Mouse (Mus musculus): ENCODE results near the gene Mob2.

The Mob2 gene

DNA sequence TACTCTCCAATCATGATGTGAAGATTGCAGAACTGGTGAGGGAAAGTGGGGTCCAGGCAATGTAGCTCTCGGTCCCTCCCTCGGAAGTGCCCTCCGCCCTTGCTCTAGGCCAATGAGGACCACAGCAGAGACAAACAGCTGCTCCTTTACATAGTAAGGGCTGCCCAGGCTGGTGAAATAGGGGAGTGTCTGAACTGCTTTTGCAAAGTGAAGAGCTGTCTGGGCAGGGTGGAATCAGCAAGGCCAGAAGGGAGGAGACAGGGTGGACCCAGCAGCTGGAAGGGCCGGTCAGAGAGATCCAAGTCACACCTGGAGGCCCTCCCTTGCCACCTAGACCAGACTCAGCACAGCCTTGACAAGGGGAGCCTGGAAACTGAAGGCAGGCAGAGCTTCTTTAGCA, 34.9 kb downstream of the Mob2 start:
- DNase-seq (ENCODE audit: low read depth, low spot score): peak; percentile 36

DNA sequence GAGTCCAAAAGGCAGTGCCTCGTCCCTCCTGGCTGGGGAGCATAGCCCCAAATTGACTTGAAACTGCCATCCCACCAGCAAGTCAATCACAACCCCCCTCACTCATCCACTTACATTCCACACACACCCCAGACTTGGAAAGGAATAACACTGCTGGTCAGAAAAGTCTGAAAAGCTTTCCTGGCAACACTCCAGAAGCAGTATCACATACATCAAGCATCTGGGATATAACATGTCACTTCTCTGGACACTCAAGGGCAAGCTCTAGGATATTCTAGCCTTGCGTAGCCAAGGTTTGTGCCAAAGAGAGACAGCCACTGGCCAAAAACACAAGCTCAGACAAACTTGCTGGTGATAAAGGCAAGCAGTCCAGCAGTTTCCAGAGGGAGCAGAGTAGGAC, 35.7 kb downstream of the Mob2 start:
- DNase-seq (ENCODE audit: low read depth, low spot score): no peak

- no peak for DNase-seq (ENCODE audit: low read depth, low spot score)
Measured at GRCm38 (mm10) chr7:142020827-142021226, 40.0 kb downstream of the Mob2 start.

DNA sequence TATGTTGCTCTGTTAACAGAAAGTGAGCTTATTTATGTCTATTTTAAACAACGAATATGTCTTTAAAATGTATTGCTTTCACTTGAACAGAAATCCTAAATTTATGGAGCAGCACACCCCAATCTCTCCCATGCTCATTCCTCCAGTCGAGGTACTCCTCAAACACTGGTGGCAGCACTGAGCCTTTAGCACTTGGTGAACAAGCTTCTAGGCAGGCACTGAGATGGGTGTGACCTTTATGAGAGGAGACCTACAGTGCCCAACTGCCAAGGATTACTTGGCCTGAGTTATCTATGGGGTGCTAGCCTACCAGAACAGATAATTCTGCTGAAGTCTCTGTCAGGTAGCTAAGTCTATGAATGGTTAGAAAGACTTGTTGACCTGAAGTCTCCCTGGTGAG, 41.2 kb downstream of the Mob2 start:
- DNase-seq (ENCODE audit: low read depth, low spot score): peak; percentile 36

DNA sequence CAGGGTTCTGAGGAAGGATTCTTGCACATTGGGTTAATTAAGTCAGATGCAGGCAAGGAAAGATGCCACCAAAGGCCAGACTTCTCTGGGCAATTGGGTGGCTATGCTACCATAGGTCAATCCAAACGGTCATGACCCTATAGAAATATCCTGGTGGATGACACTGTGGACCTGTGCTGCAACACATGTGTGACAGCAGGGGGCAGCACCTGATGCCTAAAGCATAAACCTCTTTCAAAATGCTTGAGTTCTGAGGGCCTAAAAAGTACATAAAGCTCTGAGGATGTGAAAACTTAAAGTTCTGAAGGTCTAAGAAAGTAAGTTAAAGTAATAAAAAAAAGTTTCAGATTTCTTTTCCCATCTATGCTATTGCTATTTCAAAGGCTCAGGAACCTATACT, 44.3 kb downstream of the Mob2 start:
- no peak for DNase-seq (ENCODE audit: low read depth, low spot score)

- no peak for DNase-seq (ENCODE audit: low read depth, low spot score)
Measured at GRCm38 (mm10) chr7:142001597-142002340, 59.1 kb downstream of the Mob2 start.

DNA sequence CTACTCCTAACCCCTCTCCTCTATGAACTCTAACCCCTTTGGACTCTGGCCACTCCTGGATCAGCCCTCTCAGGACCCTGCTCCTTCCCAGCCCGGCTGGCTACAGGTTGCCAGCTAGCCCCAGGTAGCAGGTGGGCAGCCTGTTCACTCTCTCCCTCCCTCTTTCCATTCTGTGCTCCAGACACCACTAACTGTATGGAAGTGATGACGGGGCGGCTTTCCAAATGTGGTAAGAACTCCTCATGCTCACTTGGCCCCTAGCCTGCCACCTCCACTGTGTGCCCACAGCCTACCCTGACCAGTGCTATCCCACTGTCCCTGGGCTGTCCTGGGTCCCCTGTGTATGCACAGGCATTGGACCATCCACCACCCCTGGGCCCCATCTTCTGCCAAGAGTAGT, 60.2 kb downstream of the Mob2 start:
- no peak for DNase-seq (ENCODE audit: low read depth, low spot score)

DNA sequence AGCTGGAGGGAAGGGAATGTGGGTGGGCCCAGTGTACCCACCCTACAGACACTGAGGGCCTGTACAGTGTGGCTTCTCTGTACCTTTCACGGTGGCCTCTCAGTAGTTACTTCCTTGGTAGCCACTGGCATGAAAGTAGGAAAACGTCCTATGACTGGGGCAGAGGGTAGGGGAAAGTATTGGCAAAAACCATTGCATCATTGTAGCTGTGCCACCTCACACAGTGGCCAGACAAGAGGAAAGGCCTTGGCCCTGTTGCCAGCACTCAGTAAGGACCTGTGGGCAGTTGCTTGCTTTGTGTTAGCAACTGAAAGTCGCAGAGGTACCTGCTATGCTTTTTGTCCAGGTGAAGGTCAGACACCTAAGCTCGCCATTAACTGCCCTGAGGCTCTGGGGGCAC, 66.7 kb downstream of the Mob2 start:
- no peak for DNase-seq (ENCODE audit: low read depth, low spot score)

GRCm38 (mm10) chr7:141991183-141991582, 69.7 kb downstream of the Mob2 start:
- DNase-seq (ENCODE audit: low read depth, low spot score): no peak

DNA sequence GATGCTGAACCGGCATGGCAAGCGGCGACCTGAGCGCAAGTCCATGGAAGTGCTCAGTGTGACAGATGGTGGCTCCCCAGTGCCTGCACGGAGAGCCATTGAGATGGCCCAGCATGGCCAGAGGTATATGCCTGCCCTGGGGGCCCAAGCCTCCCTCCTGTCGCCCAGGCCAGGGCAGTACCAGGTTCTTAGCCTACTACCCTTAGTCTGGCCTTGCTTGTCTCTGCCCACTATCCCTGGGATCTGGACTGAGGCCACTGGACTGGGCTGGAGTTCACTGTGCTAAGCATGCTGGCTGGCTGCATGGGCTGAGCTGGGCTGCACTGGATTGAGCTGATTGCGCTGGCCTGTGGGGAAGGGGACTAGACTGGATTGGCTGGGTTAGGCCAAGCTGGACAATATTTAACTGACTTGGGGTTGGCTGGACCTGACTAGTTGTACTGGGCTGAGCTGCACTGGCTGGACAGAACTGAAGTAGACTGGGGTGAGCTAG, 72.5 kb downstream of the Mob2 start:
- DNase-seq (ENCODE audit: low read depth, low spot score): no peak

DNA sequence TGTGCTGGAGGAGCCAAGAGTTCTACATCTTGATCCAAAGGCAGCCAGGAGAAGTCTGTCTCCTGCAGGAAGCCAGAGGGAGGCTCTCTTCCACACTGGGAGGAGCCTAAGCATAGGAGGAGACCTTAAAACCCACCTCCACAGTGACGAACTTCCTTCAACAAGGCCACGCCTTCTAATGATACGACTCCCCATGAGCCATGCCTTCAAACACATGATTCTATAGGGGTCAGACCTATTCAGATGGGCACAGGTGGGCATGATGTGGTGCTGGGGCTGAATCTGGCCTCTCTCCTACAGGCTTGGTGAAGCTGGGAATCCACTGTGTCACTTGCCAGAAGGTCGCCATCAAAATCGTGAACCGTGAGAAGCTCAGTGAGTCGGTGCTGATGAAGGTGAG, 79.6 kb downstream of the Mob2 start:
- DNase-seq (ENCODE audit: low read depth, low spot score): no peak

- no peak for DNase-seq (ENCODE audit: low read depth, low spot score)
Measured at GRCm38 (mm10) chr7:141979247-141979646, 81.6 kb downstream of the Mob2 start.

DNA sequence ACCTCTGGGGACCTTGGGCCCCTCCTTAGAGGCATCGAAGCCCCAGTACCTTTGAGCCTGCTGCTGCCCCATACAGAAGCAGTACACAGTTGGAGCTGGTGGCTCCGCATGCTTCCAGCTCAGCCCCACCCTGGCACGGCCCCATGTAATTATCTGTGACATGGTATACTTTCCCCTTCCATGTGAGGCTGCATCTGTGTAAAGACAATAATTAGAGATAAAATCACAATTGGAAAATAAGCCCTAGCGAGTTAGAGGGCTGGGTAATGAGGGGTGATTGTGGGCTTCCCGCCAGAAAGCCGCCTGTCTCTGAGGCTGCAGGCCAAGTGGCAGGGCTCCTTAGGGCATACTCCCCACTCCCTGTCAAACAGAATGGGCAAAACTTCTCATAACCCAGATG, 82.9 kb downstream of the Mob2 start:
- DNase-seq (ENCODE audit: low read depth, low spot score): no peak

DNA sequence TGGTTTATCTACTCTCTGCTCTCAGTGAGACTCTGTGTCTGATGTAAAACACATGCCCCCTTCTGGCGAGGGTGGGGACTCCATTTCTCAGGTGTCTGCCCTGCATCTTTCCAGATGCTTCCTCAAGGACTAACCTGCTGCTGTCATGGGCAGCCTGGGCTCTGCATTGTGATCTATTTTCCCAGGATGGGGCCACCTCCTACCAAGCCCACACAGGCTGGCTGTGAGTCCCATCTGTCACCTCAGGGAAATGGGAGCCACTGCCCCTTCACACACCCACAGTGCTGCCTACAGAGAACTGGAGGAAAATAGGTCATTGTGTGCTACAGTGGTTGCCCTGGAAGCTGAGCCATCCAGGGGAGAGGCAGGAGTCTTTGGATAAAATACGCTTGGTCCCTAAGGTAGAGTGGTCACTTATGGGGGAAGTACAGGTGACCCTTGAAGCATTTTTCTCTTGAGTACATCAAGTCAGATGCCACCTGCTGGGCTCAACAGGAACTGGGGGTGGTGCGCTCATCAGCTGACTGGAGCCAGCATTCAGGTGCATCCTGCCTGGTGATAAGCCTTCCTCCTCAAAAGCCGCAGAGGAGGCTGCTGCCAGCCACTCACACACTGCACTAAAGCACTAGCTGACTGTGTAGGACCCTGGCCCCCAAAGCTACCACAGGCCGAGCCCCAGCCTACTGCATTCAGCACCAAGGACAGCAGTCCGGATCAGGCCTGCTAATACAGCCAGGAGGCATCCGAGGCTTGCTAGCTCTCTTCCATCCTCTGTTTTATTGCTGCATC, 87.8 kb downstream of the Mob2 start:
- DNase-seq (ENCODE audit: low read depth, low spot score): no peak

DNA sequence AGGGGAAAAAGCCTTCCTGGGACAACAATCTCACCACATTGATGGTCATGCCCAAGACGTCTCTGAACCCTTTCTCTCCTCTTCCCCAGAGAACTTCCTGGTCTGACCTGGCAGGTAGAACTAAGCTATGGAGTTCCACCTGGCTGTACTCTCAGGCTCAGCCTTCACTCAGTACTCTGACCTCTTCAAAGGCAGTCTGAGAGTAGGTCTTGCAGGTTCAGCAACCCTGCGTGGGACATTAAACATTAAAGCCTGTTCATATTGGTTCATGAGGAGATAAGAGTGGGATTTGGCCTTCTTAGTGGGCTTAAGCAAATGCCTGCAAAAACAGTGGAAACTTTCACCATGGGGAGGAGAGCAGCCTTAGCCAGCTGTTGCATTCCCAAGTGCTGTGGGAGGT, 94.6 kb downstream of the Mob2 start:
- DNase-seq (ENCODE audit: low read depth, low spot score): no peak

- no peak for DNase-seq (ENCODE audit: low read depth, low spot score)
Measured at GRCm38 (mm10) chr7:141962521-141962920, 98.3 kb downstream of the Mob2 start.

- no peak for DNase-seq (ENCODE audit: low read depth, low spot score)
Measured at GRCm38 (mm10) chr7:141961491-141961890, 99.4 kb downstream of the Mob2 start.

- no peak for DNase-seq (ENCODE audit: low read depth, low spot score)
Measured at GRCm38 (mm10) chr7:141960926-141961325, 99.9 kb downstream of the Mob2 start.

- no peak for DNase-seq (ENCODE audit: low read depth, low spot score)
Measured at GRCm38 (mm10) chr7:141959133-141959532, 101.7 kb downstream of the Mob2 start.
